Mouse (Mus musculus) skeletal muscle tissue, adult 2 months (tissue): ENCODE results near the gene Nkain2.
"Not testable (repeated sequence)": the region's sequence is repeated elsewhere in the genome, so short reads cannot be mapped to it uniquely, and the experiment has no call there.

Experiments used
- DNase-seq: peaks from one replicate; pipeline ENCODE4 v3.0.0-alpha.2; 2012; ENCODE audit warnings: low read depth, low spot score

Nkain2 gene

GRCm38 (mm10) chr10:32058251-32058650 is 832.0 kb downstream of the Nkain2 start:
- DNase-seq: no peak

GRCm38 (mm10) chr10:32052546-32053295 is 837.5 kb downstream of the Nkain2 start:
- DNase-seq: no peak

- DNase-seq: no peak
Observed at GRCm38 (mm10) chr10:32052045-32052444, 838.2 kb downstream of the Nkain2 start.

- no peak for DNase-seq
Observed at GRCm38 (mm10) chr10:32029996-32030395, 860.3 kb downstream of the Nkain2 start.

- DNase-seq: peak; percentile 30
Observed at GRCm38 (mm10) chr10:32018385-32018784, 871.9 kb downstream of the Nkain2 start.

DNA sequence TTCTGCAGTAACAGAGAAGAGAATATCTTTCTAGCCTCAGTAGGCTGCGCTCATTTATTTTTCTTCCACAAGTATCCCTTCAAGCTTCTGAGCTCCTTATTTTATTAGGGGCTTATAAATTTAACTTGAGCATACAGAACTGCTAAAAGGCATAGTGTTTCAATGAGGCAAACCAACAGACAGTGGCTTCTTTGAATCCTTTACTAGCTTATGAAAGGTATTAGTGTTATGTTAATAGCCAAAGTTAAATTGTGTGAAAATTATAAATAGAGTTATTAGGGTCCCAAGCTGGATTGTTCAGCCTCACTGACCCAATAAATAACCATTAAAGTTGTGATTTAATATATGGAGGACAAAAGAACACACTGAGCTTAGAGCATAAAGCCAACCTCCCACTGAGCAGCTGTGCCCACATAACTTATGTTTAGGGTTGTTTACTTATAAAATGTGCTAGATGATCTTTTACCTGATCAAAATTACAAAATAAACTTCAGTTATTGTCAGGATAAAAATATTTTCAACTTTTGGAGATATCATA is 889.0 kb downstream of the Nkain2 start:
- DNase-seq: no peak

DNA sequence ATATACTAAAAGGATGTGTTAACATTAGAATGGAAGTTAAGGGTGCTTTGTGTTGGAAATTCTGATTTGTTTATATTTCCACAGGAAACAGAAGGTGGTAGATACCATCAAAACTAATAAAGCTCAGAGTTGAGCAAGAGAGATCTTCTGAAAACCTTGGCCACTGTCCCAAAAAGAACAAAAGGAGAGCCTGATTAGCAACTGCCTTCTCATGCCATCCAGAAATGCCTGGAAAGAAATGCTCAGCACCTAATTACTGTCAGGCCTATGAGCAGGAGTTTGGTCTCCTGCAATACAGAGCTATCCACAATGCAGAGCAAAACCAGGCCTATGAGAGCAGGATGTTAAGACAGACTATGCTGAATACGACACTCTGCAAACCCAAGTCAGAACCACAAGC is 897.1 kb downstream of the Nkain2 start:
- no peak for DNase-seq

DNA sequence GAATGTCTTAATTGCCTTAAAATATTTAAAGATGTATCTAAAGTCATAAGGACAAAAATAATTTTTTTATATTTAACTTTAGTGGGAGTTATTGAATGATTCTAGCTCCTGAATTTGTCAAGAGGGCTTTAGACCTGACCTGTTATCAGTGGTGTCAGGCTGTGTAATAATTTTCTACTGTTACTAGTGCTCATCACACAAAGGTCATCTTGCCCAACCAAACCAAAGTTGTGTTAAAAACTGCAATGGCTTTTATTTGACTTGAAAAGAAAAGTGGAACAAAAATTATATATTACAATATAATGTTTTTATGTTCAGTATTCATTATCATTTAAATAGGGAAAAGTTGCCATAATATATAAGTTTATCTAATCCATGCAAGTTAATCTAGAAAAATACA is 911.9 kb downstream of the Nkain2 start:
- no peak for DNase-seq

DNA sequence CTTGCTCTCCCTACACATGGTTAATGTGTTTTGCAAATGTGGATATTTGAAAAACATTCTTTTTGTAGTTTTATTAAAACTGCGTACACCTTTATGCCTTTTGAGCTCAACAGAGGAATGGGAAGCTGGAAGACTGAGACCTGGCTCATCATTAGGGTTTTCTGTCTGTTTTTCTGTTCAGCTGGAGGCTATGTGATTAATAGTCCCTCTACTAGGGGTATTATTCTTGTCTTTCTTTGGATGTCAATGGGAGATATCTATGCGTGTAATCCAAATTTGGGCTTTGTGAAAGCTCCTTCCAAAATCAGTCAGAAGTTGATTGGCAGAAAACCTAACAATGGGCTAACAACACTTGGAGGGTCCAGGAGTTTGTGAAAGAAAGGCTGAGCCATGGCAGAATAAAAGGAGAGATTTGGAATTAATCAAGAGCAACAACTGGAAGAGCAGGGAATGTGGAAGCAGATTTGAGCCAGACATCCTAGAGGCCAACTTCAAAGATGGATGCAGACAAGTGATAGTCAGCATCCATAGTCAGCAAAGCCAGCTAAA is 943.0 kb downstream of the Nkain2 start:
- no peak for DNase-seq

DNA sequence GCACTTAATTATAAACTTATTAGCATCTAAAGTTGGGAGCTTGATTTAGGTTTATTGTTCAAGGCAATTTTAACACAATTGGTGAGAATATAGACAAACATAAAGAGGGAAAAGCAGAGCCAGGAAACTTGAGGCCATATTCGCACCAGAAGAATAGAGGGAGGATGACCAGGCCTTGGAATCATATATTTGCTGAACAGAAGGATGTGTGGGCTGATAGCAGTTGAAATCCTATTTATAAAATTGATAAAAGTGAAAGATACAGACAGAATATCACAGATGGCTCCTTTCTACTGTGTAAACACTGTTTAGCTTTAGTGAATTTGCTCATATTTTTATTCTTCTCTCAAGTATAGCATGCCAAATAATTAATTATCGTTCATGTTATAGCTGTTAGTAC is 958.3 kb downstream of the Nkain2 start:
- no peak for DNase-seq

DNA sequence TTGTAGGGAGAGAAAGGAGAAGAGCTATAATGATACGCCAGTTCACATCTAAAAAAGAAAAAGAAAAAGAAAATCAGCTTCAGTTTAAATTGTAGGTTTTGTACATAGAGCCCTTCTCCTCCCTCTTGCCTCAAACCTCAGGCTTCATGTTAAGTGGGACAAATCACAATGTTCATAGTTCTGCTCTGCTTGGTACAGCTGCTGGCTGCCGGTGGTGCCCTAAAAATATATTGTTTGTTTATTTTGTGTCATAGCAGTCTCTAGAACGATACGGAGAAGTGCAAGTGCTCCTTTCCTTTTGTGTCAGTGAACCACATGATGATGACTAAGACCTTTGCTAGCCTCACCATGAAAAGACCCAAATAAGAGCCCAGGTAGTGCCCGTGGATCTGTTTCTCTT is 962.6 kb downstream of the Nkain2 start:
- DNase-seq: no peak

DNA sequence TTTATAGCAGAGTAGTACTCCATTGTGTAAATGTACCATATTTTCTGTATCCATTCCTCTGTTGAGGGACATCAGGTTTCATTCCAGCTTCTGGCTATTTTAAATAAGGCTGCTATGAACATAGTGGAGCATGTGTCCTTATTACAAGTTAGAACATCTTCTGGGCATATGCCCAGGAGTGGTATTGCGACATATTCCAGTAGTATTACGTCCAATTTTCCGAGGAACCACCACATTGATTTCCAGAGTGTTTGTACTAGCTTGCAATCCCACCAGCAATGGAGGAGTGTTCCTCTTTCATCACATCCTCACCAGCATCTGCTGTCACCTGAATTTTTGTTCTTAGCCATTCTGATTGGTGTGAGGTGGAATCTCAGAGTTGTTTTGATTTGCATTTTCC is 969.4 kb downstream of the Nkain2 start:
- DNase-seq: not testable (repeated sequence)

DNA sequence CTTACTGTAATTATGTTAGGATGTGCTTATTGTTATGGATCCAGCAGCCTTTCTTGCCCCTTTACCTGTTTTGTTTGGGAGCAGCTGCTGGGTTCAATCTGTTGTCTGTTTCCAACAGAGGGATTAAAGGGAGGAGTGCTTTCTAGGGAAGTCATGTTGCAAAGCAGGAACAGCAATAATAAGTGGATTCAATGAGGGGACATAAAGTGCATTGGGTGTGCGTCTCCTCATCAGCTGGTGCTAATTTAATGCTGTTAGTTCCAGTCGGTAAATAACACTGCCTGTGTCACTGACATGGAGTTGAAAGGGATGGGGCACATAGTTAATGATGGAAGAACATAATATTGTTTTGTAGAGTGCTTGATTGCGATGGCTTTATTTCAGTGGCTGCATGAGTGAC is 982.8 kb downstream of the Nkain2 start:
- no peak for DNase-seq

- DNase-seq: no peak
Observed at GRCm38 (mm10) chr10:31899501-31899900, 990.8 kb downstream of the Nkain2 start.

GRCm38 (mm10) chr10:31873323-31873895 is 1016.9 kb downstream of the Nkain2 start:
- DNase-seq: no peak

DNA sequence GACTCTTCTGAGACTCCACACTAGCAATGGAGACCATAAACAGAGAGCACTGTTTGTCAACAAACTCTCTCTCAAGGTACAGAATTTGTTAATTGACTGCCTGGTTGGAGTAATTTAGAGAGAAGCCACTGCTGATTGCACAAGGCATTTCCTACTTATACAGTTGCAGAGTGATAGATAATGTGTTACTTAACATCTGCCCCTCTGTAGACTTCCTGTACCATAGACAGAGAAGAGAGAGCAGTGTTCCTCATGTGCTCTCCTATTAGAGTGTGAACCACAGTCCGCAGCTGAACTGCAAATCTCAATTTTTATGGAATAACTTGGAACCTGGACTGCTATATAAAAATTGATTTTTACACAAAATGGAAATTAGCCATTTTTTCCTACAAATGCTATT is 1022.0 kb downstream of the Nkain2 start:
- no peak for DNase-seq

DNA sequence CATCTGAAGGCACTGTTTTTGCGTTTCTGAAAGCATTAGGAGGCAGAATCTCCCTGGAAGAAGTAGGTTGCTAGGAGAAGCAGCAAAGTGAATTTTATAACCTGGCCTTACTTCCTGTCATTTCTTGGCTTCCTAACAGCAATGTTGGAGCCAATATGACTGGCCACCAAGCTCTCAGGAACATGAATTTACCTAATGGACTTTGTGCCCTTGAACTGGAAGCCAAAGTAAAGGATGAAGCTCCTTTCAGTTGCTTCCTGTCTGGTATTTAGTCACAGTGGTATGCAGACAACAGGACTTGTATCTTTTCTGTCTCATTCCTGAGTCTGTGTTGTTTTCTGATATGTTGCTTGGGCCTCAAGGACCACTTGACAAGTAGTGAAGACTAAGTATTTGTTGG is 1063.2 kb downstream of the Nkain2 start:
- no peak for DNase-seq

DNA sequence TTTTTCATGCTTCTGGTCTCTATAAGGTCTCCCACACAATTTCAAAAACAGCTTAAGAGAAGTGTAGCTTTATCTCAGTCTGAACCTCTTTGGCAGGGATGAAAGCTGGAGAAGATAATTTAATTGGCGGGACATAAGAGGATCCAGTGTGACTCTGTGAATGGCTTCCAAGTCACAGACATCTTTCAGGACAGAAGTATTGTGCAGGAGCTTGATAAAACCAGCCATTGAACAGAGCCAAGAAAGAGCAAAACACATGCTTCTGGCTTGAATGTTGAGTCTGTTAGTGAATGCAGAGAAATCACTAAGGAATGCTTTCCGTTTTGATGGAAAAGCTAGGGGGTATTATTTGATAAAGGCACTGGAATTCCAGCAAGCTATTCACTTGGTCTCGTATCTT is 1077.7 kb downstream of the Nkain2 start:
- no peak for DNase-seq

GRCm38 (mm10) chr10:31742443-31743057 is 1147.7 kb downstream of the Nkain2 start:
- peak; percentile 36 for DNase-seq

GRCm38 (mm10) chr10:31728036-31728435 is 1162.2 kb downstream of the Nkain2 start:
- DNase-seq: no peak

- no peak for DNase-seq
Observed at GRCm38 (mm10) chr10:31647270-31647669, 1243.0 kb downstream of the Nkain2 start.

- no peak for DNase-seq
Observed at GRCm38 (mm10) chr10:31646083-31646482, 1244.2 kb downstream of the Nkain2 start.
